Mouse (Mus musculus): ENCODE data around the gene Htra1. TPM values are rescaled to one million over a fixed set of nuclear protein-coding genes. Genes with fewer than 3 reads are reported as not detected.

Htra1 gene
- total and polyA plus RNA-seq, 3 experiments = not detected

GRCm38 (mm10) chr7:130934654-130935053, 1.3 kb upstream of the Htra1 start:
- no peak overlapping the region for H3K9ac ChIP-seq (ENCODE audit: control insufficient read depth, low read depth, low read length, poor library complexity, severe bottlenecking)
- DNase-seq (ENCODE audit: low read depth, low spot score) = no peak
- H3K4me3 ChIP-seq (ENCODE audit: control insufficient read depth in 1 of 2, insufficient read depth in 1 of 2, low read depth in 2 of 2, low read length in 2 of 2) = no peak overlapping the region
- no peaks in the 10 kb centered on the region for H3K4me1 ChIP-seq (ENCODE audit: control insufficient read depth in 1 of 2, insufficient read depth in 2 of 2, low read length in 2 of 2)
- H3K79me2 ChIP-seq (ENCODE audit: control insufficient read depth, insufficient read depth, low read length, poor library complexity) = no peaks in the 10 kb centered on the region
- no peak overlapping the region for H3K27ac ChIP-seq (ENCODE audit: control insufficient read depth, low read depth, low read length)
- TF ChIP-seq NRF1 (IDR thresholded peaks at IDR 0.05; ENCODE audit: insufficient read depth, low read depth, low read length, poor library complexity, severe bottlenecking) = no peak
- TF ChIP-seq ETS1 (IDR thresholded peaks at IDR 0.05; ENCODE audit: low read depth, low read length) = no peak
- no peak for TF ChIP-seq USF1 (IDR thresholded peaks at IDR 0.05; ENCODE audit: low read depth, low read length)
- no peak for TF ChIP-seq MXI1 (IDR thresholded peaks at IDR 0.05; ENCODE audit: low read depth, low read length)
- no peak for TF ChIP-seq EP300 (IDR thresholded peaks at IDR 0.05; ENCODE audit: low read depth in 1 of 2, low read length in 2 of 2)
- no peak for TF ChIP-seq POLR2AphosphoS5 (IDR thresholded peaks at IDR 0.05; ENCODE audit: borderline replicate concordance, low read depth, low read length)
- TF ChIP-seq CHD1 (IDR thresholded peaks at IDR 0.05; ENCODE audit: low read depth, low read length) = no peak
- TF ChIP-seq MAZ (IDR thresholded peaks at IDR 0.05; ENCODE audit: low read depth, low read length) = no peak
- no peak for TF ChIP-seq RCOR1 (IDR thresholded peaks at IDR 0.05; ENCODE audit: low read depth, low read length)
- no peak for TF ChIP-seq GABPA (IDR thresholded peaks at IDR 0.05; ENCODE audit: low read depth, low read length)
- no peaks in the 10 kb centered on the region for H3K36me3 ChIP-seq (ENCODE audit: control insufficient read depth in 1 of 2, insufficient read depth in 2 of 2, low read length in 2 of 2)
- no peaks in the 10 kb centered on the region for H3K9me3 ChIP-seq (replicated peaks; ENCODE audit: insufficient read depth, low read length)
- no peaks in the 10 kb centered on the region for H3K27me3 ChIP-seq (ENCODE audit: control insufficient read depth in 1 of 2, insufficient read depth in 2 of 2, low read length in 2 of 2)

DNA sequence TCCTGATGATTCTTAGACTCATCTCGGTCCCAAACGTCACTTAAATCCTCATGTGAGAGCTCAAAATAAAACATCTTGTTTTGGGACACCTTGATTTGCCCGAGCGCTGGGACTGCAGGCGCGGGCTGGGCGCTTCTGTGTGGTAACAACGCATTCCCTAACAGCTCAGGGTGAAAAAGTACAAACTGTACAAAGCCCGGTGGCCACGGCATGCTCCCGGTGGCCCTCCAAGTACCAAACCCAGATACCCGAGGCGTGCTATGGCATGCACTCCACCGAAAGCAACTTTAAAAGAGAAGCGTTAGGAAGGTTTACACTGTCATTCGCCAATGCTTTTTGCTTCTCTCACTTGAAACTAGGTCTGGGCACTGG, 504 bp upstream of the Htra1 start:
- H3K36me3 ChIP-seq (ENCODE audit: control insufficient read depth in 1 of 2, insufficient read depth in 2 of 2, low read length in 2 of 2) = no peaks in the 10 kb centered on the region
- DNase-seq (ENCODE audit: low read depth, low spot score) = no peak
- H3K79me2 ChIP-seq (ENCODE audit: control insufficient read depth, insufficient read depth, low read length, poor library complexity) = no peaks in the 10 kb centered on the region
- H3K27me3 ChIP-seq (ENCODE audit: control insufficient read depth in 1 of 2, insufficient read depth in 2 of 2, low read length in 2 of 2) = no peaks in the 10 kb centered on the region
- TF ChIP-seq ETS1 (IDR thresholded peaks at IDR 0.05; ENCODE audit: low read depth, low read length) = no peak
- no peak for TF ChIP-seq POLR2A (IDR thresholded peaks at IDR 0.05; ENCODE audit: control insufficient read depth in 1 of 2, insufficient read depth in 1 of 2, low read depth in 1 of 2, low read length in 2 of 2, poor library complexity in 1 of 2)
- no peak for TF ChIP-seq SMC3 (IDR thresholded peaks at IDR 0.05; ENCODE audit: low read depth, low read length)
- TF ChIP-seq RCOR1 (IDR thresholded peaks at IDR 0.05; ENCODE audit: low read depth, low read length) = no peak
- TF ChIP-seq CTCF (IDR thresholded peaks at IDR 0.05 in 2 of 3, conservative IDR thresholded peaks at IDR 0.05 in 1 of 3; ENCODE audit: control insufficient read depth in 1 of 3, insufficient read depth in 1 of 3, low read depth in 2 of 3, low read length in 3 of 3, poor library complexity in 1 of 3, severe bottlenecking in 1 of 3) = no peak
- no peak for TF ChIP-seq MAZ (IDR thresholded peaks at IDR 0.05; ENCODE audit: low read depth, low read length)
- TF ChIP-seq ZC3H11A (IDR thresholded peaks at IDR 0.05; ENCODE audit: low read depth, low read length) = no peak
- no peak for TF ChIP-seq GATA1 (IDR thresholded peaks at IDR 0.05; ENCODE audit: low read depth, low read length)
- no peak for TF ChIP-seq POLR2AphosphoS5 (IDR thresholded peaks at IDR 0.05; ENCODE audit: borderline replicate concordance, low read depth, low read length)
- TF ChIP-seq BHLHE40 (IDR thresholded peaks at IDR 0.05; ENCODE audit: borderline replicate concordance, low read depth, low read length) = no peak
- no peak for TF ChIP-seq RAD21 (IDR thresholded peaks at IDR 0.05; ENCODE audit: low read depth, low read length)
- TF ChIP-seq MYB (IDR thresholded peaks at IDR 0.05; ENCODE audit: low read depth, low read length) = no peak
- no peak for TF ChIP-seq TBP (IDR thresholded peaks at IDR 0.05; ENCODE audit: low read depth, low read length)
- TF ChIP-seq USF1 (IDR thresholded peaks at IDR 0.05; ENCODE audit: low read depth, low read length) = no peak
- no peak for TF ChIP-seq MAFK (IDR thresholded peaks at IDR 0.05; ENCODE audit: borderline replicate concordance, low read depth, low read length)
- TF ChIP-seq TAL1 (IDR thresholded peaks at IDR 0.05; ENCODE audit: low read length) = no peak
- no peak for TF ChIP-seq E2F4 (IDR thresholded peaks at IDR 0.05; ENCODE audit: borderline replicate concordance, low read depth, low read length)
- H3K9ac ChIP-seq (ENCODE audit: control insufficient read depth, low read depth, low read length, poor library complexity, severe bottlenecking) = no peak overlapping the region
- H3K4me1 ChIP-seq (ENCODE audit: control insufficient read depth in 1 of 2, insufficient read depth in 2 of 2, low read length in 2 of 2) = no peaks in the 10 kb centered on the region
- H3K27ac ChIP-seq (ENCODE audit: control insufficient read depth, low read depth, low read length) = no peak overlapping the region
- no peaks in the 10 kb centered on the region for H3K9me3 ChIP-seq (replicated peaks; ENCODE audit: insufficient read depth, low read length)
- H3K4me3 ChIP-seq (ENCODE audit: control insufficient read depth in 1 of 2, insufficient read depth in 1 of 2, low read depth in 2 of 2, low read length in 2 of 2) = no peak overlapping the region
